Mouse (Mus musculus) kidney, adult 2 months (tissue): ENCODE measurements at regions not wholly inside any gene's neighbourhood (a gene's known extent, or its start where the extent isn't known, plus 50 kb on each side); places are given as distances from the start of the nearest gene placed in this dataset.

Experiments used
- CTCF ChIP-seq: fragments of 200-500 bp; conservative IDR thresholded peaks from 2 replicates; pipeline ENCODE4 v1.5.1; 2011; ENCODE audit warnings: low read depth, mild to moderate bottlenecking, control low read depth, low read length, moderate library complexity, mixed read lengths; ENCODE audit not compliant: insufficient read depth, insufficient read length
- POLR2A ChIP-seq: fragments of 200-500 bp; IDR thresholded peaks from one replicate; pipeline ENCODE4 v1.6.1; 2011; ENCODE audit warnings: low read depth, low read length, control low read depth

DNA sequence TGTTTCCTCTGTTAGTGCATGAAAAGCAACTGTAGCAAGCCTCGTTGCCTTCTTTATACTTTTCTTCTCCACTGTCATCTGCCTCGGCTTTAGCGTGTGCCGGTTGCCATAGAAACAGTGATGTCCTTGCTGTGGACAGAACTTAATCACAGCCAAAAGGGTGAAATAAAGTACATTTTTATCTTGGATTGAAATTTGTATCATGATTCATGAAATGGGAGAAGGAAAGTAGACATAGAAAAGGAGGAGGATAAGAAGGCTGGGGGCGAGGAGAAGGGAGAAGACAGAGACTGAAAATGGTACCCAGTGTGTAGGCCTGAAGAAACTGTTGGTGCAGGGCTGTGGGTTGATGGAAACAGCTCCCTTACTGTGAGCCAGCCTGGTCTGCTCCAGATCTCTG lies 130.5 kb upstream of the Tyw5 start:
- TF ChIP-seq CTCF (no peak), POLR2A (no peak)
